Mouse (Mus musculus): ENCODE results near the gene Olfr1423.

GRCm38 (mm10) chr19:12010281-12010771 lies 30.8 kb downstream of the Olfr1423 start:
- TF ChIP-seq EP300 (IDR thresholded peaks at IDR 0.05; ENCODE audit: low read depth) (0 out of 2 replicates have a peak, but pooled peaks have one; percentile 3), CTCF (IDR thresholded peaks at IDR 0.05; ENCODE audit: low read depth) (no peak)
